Mouse (Mus musculus) activated CD4-positive, CD25-positive, alpha-beta regulatory T cell, adult 4 months (primary cell): ENCODE data around the gene Dlg2. TPM values are rescaled to one million over a fixed set of nuclear protein-coding genes. Genes with fewer than 3 reads are reported as not detected.

Experiments used
- ATAC-seq: one replicate; pipeline ENCODE4 v1.8.0; 2017
- polyA plus RNA-seq, 2 experiments: library from polyadenylated mRNA; unstranded; fragments of 100-300 nt; shearing (Covaris generic); gene quantifications; one replicate each; pipeline ENCODE4 v1.2.1; 2017

Gene Dlg2
- polyA plus RNA-seq, 2 experiments from 2014 or later, result 1.5 TPM; not detected in 1

DNA sequence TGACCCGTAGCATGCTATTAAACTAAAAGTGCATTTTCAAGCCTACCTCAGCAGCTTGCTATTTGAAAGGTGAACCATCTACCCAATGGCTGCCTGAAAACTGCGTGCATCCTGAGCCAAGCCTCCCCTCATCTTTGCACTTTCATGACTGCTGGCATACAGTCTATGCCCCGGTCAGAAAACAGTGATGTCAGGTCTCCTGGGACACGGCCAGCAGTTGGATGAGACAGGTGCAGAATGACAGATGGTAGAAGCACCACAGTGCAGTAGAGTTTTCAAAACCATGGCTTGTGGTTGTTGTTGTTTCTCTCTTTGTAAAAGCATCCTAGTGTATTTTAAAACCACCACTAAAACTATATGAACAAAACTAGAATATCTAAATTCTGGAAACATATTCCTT, 1719.5 kb downstream of the Dlg2 start:
- no peak for ATAC-seq

DNA sequence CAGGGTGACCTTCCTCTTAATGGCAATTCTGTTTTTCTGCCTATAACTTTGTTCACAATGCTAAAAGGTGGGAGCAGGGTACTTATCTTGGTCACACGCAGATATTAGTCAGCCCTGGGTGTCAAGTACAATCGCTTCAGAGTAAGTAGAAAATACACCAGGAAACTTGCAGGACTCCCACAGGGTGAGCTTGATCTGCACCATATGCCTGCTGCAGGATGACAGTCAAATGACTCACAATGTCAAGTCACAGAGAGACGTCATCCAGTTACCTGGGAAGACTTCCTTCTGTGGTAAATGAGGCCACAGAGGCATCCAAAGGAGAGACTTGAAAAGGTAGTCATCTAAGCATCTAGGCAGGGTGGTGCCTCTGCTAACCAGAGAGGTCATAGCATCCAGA, 1721.1 kb downstream of the Dlg2 start:
- no peak for ATAC-seq

DNA sequence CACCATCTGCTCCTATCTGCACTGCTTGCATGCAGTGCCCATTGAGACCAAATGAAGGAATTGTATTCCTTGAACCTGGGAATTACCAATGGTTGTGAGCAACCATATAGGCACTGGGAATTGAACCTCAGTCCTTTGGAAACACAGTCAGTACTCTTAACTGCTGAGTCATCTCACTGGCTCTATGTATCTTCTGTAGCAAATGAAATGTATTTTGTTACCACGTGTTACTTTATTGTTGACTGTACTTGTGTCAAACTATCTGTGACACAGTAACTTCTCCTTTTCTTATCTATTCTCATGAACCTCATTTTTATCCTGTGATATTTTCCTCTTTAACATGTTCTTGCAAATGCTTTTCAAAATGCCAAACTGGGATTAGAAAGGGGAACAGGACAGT, 1722.7 kb downstream of the Dlg2 start:
- no peak for ATAC-seq

DNA sequence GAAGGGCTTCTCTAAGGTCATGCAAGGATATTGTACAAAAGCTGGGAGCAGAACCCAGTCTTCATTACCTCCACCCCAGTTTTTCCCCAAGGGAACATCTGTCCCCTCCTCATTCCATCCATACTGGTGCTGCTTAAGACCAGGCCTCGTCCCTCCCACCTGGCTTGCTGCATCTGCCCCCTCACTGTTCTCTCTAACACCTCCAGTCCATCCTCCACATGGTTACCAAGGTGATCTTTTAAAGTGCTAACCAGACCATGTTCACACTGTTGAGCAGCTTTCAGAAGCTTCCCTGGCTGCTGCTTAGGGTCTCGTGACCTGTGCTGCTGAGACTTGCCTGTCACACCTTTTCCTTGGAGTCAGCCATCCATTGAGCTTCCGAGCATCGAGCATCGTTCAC, 1734.2 kb downstream of the Dlg2 start:
- no peak for ATAC-seq

DNA sequence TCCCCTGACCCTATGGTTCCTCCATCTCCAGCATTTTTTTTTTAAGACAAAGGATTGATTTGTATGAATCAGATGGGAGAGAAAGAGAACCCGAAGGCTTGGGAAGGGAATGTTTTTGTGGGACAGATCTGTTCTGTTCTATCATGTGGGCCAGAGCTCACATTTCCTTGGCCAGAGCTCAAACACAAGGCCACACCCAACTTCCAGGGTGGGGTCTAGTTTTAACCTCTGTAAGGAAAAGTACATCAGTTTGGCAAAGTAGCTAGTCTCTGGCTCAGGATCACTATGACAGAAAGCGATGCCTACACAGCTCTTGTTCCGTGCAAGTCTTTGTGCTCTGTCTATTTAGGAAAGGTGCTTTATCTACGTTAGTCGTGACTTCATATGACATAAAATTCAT, 1737.3 kb downstream of the Dlg2 start:
- ATAC-seq, result no peak

DNA sequence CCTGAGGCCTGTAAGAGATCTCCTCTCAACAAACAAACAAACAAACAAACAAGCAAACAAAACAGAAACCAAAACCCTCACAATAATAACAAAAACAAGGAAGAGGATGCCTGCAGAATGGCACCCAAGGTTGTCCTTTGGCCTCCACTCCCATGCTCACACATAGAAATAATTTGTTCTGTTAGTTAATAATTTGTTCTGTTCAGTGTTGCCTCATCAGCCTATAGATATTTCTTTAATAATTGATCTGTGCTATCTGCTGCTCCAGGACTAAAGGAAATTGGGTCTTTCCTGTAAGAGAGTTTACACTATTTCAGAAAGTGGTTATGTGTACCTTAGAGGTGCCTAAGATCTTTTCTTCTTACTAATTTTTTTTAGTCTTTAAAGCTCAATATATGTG, 1741.7 kb downstream of the Dlg2 start:
- ATAC-seq, result no peak

DNA sequence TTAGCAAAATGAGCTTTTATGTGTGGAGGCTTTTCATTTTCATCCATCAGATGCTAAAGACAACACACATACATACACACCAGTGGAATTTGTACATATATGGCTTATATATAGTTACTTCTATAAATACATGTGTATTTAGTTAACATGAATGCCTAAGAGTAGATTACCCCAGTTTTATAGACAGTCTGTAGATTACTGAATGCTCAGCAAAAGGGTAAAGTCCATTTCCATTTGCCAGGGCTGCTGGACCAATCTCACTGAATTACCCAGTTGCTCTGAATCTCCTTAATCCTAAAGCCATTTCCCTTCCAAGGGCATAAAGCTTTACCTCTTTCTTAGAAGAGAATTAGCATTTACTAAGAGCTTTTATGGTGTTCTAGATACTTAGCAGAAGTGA, 1744.1 kb downstream of the Dlg2 start:
- no peak for ATAC-seq

DNA sequence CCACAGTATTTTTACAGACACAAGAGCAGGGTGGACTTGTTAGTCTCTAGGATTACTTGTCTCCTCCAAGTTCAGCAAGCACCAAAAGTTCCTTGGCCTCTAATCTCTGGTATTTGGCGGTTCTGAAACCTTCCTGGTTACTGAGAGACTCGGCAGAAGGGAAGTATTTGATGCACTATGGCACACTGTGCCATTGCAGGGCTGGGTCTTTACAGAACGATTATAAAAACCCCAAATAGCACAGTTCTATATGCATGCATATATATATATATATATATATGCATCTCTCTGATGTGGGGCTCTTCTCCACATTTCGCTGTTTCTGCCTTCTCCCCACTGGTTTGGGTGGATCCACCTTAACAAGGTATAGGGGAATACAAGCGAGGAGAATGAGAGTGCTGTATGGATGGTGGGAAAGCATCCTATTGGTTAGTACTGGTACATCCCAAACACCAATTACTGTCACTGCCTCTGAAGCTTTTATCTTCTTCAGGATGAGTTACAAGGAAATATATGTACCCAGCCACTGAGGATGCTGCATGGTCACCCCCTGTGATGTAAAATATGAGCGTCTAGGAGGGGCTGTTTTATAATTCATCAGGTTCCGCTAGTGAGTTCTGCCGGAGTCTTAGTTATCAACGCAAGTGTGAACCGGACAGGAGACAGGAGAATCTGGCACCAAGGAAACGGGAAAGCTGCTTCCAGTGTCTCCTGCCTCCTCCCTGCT, 1758.2 kb downstream of the Dlg2 start:
- ATAC-seq, result no peak

DNA sequence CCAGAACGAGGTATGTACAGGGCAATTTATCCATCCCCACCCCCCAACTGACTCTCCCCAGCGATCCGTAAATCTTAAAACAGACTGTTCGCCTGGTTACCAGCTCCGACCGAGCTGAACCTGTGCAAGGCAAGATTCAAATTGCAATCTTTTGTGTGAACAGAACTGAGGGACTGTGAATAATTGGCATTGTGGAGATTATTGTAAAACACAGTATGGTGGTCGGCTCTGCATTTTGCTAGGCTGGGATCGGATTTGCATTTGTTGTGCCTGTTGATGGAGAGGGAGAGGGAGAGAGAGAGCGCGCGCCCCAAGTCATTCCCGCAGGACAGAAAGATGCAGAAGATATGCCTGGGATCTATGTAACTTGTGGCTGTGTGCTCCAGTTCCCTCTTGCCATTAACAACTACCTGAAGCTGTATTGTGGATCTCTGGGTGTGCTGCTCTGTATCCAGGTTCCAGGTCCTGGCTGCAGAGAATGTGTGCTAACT, 1759.1 kb downstream of the Dlg2 start:
- ATAC-seq, result no peak

DNA sequence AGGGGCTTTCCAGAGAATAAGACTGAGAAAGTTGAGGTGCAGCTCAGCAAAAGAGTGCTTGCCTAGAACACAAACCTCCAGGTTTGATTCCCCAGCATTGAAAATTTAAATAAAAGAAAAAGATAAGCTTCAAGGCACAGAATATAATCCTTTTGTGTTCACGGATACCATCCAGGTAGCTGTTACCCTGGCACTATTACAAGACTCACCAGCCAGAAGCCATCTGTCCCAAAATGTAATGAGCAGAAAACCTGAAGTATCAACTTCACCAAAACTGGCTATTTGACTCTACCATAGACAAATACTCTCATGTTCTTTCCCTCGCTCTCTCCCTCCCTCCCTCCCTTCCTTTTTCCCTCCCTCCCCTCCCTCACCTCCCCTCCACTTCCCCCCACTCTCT, 1764.4 kb downstream of the Dlg2 start:
- ATAC-seq, result no peak

DNA sequence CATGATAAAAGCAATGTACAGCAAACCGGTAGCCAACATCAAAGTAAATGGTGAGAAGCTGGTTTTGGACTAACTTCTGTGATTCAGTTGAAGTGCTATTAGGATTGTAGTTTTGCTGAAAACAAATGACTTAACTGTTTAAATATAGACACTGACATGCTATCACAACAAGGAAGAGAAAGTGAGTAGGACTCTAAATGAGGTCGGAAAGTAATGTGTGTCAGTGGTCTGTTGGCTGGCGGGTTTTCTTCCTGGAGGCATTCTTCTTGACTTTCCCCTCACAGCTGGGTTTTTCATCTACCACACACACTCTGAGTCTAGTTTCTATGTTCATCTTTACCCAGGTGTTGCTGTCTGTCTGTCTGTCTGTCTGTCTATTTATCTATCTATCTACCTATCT, 1771.1 kb downstream of the Dlg2 start:
- no peak for ATAC-seq

DNA sequence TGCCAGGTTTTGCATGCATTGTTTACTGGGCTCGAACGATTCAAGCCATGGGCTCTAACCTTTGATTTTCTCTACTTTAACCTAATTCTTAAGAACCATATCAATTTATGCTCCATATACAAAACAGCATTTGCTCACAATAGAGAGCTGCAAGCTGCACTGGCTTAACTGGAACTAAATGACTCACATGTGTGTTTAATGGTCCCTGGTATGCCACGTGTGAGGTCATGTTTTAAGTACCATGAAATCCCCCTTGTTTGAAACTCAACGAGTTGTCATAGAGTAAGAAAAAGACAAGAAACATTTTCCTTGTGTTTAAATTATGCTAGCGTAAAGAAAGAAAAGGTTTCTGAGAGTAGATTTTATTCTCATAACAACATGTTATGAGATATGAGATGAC, 1772.1 kb downstream of the Dlg2 start:
- ATAC-seq, result no peak

DNA sequence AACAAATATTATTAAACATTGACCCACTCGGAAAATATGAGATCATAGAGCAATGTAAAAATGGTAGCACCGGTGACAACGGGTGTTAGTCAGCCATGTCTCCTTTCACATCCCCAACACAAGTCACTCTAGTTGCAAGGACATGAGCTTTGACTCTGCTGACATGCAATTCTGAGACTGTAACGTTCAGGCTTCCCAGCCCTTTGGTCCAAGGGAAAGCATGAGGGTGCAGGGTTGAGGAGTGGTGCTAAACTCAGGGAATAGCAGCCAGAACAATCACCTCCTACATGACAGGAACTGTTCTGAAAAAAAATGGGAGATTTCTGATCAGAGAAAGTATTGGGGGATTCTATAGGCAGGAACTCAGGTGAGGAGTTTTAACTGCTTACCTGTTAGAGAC, 1781.7 kb downstream of the Dlg2 start:
- no peak for ATAC-seq

DNA sequence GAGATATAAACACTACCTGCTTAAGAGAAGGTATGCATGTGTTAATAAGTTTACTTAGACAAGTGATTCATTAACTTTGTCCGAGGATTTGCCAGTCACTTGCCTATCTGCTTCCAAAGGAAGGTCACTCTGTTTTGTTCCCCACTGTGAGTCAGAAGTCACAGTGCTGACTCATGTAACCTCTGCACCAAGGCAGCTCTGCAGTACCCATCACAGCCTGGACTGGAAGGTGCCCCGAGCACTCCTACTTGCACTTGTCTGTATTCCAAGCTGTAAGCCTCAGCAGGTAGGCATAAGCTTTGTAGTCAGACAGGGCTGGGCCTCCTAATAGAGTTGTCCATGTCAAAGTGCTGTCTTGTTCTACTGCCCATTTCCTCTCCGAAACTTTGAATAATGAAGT, 1782.2 kb downstream of the Dlg2 start:
- ATAC-seq, result no peak

DNA sequence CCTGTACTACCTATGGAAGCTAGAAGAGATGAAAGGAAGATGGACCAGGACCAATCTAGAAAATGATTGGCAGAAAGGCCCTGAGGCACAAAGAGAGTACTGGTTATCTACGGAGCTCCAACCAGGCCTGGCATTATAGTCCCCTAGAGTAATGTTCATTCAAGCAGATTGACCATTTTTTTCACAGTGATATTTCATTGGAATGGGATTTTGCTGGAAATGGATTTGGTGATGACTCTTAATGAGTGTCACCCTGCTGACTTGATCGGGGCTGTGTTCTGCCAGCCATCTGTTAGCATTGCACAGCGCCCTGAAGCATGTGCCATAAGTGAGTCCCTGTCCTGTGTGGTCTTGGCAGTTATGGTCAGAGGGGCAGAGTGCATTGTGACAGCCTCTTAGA, 1787.9 kb downstream of the Dlg2 start:
- no peak for ATAC-seq

DNA sequence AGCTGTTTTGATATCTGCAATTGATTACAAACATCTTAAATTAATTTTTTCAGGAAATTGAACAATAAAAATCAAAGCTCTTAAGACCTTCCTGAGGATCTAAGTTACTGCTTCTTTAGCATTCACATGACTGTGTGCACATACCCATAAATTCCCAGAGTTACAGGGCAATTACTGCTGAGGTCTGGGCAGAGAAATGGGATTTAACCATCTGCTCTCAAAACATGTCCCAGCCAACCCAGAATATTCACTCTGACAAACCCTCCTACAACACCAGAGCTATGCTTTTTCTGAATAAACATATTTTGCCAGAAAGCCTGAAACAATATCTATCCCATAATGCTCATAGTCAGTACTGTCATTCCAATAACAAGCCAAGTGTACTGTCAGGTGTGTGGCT, 1788.5 kb downstream of the Dlg2 start:
- ATAC-seq, result no peak

DNA sequence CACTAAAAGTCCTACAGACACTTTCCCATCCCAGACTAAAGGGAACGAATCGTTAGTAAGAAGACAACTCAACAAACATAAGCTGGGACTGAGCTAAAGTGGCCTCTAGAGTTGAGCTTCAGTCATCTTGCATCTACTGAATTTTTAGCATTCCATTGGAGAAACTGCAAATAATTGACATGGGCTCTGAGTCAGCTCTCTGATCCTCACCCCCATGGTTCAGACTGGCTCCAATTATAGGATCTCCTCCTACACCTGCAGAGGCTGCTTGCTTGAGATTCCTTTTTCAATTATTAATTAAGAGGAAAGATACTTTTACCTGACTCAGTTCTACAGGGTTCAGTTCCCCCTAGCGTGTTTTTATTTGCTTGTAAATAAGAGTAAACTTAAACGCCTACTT, 1798.9 kb downstream of the Dlg2 start:
- no peak for ATAC-seq

DNA sequence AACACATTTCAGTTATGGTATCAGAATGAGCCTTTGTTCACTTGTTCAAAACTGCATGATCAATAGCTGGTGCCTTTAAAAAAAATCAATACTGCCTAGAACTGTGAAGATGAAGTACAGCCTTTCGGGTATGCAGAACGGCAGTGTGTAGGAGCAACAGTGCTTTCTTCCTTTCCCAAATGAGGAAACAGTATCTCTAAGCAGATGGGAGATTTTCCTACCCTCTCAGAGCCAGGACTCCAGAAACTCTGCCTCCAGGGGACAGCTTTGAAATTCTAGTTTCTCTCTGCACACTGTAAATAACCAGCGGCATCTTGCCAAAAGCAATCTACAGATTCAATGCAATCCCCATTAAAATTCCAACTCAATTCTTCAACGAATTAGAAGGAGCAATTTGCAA, 1801.2 kb downstream of the Dlg2 start:
- no peak for ATAC-seq

DNA sequence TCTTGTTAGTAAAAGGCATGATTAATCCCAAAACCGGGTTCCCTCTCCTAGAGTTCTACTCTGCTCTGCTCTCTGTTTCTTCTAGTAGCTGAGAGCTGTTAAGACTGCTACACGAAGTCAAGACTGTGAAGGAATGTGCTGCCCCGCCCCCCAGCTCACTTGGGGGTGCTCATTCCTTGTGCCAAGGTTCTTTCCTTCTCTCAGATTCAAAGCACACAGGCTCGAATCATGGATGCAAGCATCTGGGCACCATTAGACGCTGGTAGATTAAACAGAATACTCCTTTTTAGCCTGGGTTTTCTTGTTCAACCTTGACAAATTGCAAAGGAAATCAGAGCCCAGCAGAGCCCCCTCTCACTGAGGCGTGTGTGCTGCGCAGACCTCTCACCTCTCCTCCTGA, 1804.5 kb downstream of the Dlg2 start:
- ATAC-seq, result no peak

DNA sequence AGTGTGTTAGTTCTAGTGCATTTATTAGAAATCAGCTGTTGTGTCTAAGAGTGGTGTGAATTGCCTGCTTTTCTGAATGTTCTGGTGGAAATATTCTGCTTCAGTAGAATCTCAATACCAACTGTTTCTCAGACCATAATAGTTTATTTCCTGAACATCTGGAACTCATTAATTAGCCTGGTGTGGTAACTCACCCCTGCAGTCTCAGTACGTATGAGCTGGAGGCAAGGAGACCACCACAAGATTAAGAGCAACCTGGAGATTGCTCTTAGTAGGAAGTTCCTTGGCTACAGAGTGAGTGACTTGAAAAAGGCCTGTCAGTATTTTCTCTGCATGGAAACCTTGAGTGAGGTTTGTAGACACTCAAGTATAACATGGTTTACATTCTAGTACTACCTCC, 1810.6 kb downstream of the Dlg2 start:
- ATAC-seq, result no peak

DNA sequence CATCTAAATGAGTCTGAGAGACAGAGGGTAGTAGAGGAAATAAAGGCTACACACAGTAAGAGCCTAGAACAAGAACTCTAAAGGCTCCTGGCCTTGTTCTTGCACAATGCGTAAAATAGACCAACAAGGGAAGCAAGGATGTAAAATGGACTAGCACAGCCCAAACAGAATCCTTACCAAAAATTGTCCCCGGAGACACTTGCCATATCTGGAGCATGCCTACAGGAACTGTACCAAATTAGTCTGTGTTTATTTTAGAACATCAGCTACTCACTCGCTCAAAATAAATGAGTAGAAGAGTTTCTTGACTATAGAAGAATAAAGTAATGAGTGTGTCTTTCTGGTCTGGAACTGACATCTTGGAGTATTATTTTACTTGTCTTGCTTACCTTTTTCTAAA, 1812.3 kb downstream of the Dlg2 start:
- no peak for ATAC-seq

DNA sequence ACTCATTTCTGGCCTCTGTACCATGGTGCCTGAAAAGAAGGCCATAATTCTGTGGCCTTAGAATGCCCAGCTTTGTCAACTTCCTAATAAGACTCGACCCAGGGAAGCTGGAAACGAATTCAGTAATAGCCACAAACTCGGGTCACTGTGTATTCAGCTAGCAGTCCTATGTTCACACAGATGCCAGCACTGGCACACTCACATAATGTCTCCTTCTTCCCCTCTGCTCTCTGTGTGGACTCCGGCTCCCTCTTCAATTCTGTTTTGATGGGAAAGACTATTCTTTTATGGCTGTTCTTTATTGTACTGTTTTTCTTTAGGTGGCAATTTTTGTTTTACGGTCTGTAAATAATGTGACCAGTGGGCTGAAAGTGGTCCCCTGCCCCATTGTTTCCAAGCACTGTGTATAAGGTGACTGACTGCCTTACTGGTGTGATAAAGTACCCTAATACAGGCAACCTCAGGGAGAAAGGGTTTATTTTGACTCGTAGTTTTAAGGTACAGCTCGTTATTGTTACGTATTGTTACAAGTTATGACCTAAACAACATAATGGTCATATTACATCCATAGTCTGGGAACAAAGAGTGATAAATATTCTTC, 1816.5 kb downstream of the Dlg2 start:
- ATAC-seq, result no peak

DNA sequence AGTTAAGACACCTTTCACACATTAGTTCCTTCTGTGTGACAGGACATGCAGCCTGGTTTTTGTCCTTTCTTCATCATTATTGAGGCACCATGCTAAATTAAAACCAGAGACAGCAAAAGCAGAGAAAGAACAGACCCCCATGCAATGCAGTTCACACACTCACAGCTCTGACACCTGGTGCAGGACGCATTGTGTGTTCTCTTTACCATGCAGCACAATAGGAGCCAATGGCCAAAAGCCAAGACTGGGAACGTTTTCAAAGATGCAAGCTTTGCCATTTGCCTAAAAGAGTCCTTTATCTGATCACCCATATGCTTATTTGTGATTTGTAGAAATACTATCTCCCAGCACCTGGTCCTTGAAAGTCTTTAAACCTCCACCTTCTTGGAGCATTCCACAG, 1824.6 kb downstream of the Dlg2 start:
- no peak for ATAC-seq

DNA sequence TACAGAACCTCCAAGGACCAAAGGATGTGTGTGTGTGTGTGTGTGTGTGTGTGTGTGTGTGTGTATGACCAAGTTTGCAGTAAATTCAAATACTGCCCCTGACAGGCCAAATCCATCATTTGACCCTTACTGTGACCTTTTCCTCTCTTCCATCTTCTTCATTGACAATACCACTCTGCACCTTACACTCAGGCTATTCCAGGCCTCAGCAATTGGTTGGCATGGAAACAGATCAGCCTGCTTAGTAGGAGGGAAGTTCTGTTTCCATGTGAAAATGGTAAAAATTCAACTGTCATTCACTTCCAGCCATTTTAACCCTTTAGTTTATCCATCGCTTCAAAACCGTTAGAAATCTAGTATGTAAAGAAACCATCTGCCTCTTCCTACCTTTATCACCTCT, 1831.2 kb downstream of the Dlg2 start:
- ATAC-seq, result no peak

DNA sequence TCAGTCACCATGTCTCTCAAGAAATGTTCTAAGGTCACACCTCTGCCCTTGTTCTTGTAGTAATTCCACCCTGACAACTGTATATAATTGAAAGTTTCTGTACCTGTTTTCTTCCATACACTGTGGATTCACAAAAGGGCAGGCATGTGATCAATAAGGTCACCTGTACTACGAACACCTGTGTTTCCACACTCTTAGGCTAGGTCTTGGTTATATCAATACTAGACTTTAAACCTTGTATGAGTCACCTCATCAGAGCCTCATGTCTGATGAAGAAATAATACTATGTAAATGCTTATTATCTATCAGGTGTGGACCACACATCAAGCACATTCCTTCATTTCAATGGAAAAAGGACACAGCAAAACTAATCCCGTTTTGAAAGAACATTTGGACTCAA, 1831.7 kb downstream of the Dlg2 start:
- ATAC-seq, result no peak
